Mouse (Mus musculus): Measurements from ENCODE around the gene Pagr1b. TPM values are rescaled to one million over a fixed set of nuclear protein-coding genes. Genes with fewer than 3 reads are reported as not detected.

Pagr1b gene
- total RNA-seq (2022), result not detected

DNA sequence TGATC, at the start of gene Pagr1b:
Gene Pagr1b (minus strand): TSS at position 4 of the 5 bp plus-strand sequence.
- DNase-seq (ENCODE audit: low spot score), result no peak

DNA sequence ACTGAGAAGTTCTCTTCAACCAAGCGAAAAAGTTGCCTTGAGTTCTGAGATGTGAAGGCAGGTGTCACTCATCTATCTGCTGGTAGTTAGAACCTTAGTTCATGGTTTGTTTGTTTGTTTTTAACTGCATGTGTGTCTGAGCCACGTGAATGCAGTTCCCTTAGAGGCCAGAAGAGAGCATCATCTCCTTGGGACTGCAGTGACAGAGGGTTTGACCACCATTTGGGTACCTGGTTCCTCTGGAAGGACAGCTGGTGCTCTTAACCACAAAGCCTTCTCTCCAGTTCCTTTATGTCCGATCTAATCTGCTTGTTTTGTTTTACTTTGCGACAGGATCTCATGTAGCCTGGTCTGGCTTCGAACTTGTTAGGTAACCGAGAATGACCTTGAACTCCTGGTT, 49.3 kb upstream of the Pagr1b start:
- DNase-seq (ENCODE audit: low spot score), result no peak

DNA sequence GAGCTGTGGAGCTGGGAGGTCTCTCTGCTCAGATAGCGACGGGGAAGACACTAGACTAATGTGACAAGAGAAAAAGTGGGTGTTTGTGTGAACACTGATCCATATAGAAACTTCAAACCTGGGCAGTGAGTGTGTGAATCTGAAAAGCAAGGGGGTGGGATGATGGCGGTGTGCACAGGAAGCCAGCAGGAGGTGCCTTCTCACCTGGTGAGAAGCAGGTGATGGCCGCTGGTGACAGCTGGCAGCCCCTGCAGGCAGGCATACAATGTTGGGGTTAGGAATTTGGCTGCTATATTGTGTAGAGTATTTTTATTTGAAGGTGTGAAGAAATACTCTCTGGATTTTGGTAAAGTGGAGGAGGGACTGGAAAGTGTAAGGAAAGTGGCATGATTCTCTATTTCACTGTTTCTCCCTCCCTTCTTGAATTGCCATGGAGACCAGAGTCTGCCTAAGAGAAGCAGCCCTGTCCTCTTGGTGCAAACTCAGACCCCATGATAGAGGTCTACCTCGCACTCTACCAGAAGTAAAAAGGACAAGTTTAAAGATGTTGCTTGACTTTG, 38.8 kb upstream of the Pagr1b start:
- DNase-seq (ENCODE audit: low spot score), result no peak

DNA sequence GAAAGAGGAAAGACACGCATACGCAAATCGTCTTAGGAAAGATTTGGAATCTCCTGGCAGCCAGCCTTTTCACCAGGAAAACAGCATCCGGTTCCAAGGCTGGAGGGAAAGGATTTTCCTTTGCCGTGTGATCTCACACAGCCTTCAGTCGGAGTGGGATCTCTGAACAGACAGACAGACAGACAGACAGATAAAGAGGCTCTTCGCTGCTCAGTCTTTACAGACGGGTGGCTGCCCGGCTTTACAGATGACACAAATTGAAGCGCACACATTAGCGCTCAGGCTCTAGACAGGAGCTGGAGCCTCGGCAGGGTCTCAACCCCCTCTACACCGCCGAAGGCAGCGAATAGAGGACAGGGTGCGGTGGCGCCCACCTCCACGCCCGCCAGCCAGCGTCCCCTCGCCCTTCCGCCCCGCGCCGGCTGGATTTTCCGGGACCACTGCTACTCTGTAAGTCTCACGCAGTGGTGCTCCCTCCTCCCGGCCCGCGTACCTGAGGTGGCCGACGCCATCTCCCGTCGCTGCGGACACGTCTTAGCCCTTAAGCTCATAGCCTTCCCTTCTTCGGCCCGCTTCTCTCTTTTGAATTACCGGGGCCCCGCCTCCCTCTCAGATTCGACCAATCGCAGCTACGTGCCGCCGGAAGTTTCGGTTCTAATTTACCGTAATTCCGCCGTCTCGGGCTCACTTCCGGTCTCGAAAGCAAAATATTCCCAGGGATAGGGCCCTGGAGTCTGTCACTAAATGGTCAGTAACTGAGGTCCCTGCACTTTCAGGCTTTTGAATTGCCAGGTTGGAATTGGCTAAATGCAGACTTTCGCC, 25.8 kb upstream of the Pagr1b start, which contains the start of gene Kif22:
Gene Kif22 (minus strand): TSS at position 621 of the 822 bp plus-strand sequence.
- DNase-seq (ENCODE audit: low spot score), result peak; percentile 93

DNA sequence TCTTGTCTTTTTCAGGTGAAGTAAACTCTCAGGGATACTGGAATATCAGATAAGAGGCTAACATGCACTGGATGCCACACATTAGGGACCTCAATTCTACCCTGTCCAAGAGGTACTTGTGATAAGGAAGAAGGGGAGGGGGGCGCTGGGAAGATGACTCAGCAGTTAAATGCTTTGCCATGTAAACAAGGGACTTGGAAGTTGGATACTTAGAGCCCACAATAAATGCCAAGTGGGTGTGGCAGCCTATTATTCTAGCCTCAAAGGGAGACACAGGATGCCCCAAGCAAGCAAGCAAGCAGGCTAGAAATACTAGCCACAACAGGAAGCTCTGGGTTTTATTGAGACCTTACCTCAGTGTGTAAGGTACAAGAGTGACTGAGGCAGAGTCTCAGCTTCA, 15.0 kb upstream of the Pagr1b start:
- DNase-seq (ENCODE audit: low spot score), result no peak

DNA sequence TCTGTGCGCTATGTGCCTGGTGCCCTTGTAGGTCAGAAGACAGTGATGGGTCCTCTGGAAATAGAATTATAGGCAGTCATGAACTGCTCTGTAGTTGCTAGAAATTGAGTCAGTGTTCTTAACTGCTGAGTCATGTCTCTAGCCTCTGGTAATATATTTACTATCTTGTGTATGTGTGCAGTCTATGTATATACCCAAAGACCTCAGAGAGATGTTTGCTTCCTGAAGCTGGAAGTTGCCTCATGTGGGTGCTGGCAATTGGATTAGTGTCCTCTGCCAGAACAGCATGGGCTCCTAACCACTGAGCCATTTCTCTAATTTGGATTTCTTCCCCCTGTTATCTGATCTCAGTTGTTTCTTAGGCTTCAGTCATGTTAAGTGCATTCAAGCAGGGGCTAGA, 13.9 kb upstream of the Pagr1b start:
- no peak for DNase-seq (ENCODE audit: low spot score)

DNA sequence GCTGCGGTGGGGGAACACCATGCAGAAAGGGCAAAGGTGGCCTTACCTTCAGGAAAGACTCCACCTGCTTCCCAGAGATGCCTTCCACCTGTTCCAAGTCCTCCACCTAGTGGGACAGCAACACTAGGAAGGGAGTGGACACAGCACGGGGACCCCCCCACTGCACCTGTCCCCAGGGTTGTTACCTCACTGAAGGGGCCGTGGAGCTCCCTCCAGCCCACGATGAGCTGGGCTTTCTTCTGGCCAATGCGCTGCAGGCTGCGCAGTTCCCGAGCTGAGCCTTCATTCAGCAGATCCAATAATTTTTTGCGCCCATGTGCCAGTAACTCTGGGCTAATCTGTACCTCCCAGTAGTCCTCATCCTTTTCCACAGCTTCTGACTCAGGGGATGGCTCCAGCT, 11.6 kb upstream of the Pagr1b start:
- DNase-seq (ENCODE audit: low spot score), result no peak

DNA sequence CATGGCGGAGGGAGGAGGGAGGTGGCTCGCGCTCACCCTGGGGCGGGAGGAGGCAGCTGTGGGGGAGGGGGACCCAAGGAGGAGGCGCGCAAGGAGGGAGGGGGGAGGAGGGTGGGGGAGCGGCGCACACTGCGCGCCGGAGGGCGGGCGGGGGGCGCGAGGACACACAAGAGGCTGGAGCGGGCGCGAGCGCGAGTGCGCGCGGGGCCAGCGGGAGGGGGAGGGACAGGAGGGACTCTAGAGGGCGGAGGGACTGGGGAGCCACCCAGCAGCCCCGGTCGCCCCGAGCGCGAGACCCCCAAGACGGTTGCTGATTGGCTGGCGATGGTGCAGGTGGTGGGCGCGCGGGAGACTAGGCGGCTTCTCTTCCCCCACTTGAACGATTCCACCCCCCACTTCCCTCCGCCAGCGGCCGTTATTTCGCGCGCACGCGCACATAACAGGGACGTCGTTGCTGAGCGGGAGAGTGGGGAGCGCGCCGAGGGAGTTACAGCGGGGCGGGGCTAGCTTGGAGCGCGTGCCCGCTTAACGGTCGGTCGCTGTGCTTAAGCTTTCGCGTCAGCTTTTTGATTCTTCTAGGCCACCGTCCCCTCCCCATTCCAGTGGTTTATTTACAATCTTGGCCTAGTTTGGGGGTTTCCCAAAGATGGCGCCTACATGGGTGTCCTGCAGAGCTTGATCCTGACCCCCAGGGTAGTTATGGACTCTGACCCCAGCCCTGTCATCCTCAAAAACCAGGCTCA, 10.9 kb upstream of the Pagr1b start, which contains the start of gene Maz:
Gene Maz (minus strand): TSS at position 54 of the 743 bp plus-strand sequence.
- DNase-seq (ENCODE audit: low spot score), result peak; percentile 100

DNA sequence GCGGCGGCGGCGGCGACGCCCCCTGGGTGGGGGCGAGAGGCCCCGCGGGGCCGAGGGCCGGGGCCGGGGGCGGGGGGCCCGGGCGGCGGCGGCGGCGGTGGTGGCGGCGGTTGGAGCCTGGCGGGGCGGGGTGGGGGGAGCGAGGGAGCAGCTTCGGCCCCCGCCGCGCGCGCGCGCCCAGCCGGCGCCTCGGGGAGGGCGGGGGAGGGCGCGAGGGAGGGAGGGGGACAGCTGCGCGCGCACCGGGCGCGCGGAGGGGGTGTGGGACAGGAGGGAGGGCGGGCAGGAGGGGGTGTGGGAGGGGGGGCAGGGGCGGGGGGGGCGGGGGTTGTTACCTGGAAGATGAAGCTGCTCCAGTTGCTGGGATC, 10.3 kb upstream of the Pagr1b start:
- DNase-seq (ENCODE audit: low spot score), result no peak

DNA sequence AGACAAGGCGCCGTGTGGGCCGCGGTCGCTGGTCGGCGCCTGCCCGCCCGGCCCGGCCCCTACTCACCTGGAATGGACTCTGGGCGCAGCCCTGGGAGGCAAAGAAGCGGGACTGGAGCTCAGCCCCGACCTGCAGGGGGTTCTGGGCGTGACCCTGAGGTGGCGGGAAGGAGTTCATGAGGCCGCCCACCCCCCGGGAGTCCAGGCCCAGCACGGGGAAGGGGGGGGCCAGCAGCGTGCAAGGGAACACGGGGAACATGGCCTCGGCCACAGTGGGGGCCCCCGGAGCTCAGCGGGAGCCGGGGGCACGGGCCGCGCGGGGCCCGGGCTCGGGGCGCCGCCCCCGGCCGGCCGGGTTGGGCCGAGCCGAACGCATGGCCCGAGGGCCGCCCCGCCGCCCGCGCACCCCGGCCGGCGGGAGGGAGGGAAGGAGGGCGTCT, 9.9 kb upstream of the Pagr1b start:
- no peak for DNase-seq (ENCODE audit: low spot score)

DNA sequence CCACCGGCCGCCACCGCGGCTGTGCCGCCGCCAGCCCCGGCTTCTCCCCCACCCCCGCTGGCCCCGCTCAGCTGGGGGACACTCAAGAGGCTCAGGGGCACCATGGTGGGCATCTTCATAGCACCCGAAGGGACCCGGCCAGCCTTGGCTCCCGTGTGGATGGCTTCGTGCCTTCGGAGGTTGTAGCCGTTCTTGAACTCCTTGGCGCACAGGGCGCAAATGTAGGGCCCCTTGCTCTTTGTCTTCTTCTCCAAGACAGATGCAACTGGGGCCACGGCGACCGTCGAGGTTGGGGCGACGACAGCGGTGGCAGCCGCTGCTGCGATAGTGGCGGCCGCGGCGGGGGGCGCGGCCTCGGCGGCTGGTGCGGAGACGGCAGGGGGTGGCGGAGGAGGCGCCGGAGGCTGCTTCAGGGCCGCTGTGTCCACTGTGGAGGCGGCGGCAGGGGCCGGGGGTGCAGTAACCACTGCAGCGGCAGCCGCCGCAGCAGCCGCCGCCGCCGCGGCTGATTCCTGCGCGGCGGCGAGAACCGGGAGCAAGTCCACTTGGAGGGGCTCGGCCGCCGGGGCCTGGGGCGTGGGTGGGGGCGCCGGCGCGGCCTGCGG, 9.4 kb upstream of the Pagr1b start:
- no peak for DNase-seq (ENCODE audit: low spot score)

DNA sequence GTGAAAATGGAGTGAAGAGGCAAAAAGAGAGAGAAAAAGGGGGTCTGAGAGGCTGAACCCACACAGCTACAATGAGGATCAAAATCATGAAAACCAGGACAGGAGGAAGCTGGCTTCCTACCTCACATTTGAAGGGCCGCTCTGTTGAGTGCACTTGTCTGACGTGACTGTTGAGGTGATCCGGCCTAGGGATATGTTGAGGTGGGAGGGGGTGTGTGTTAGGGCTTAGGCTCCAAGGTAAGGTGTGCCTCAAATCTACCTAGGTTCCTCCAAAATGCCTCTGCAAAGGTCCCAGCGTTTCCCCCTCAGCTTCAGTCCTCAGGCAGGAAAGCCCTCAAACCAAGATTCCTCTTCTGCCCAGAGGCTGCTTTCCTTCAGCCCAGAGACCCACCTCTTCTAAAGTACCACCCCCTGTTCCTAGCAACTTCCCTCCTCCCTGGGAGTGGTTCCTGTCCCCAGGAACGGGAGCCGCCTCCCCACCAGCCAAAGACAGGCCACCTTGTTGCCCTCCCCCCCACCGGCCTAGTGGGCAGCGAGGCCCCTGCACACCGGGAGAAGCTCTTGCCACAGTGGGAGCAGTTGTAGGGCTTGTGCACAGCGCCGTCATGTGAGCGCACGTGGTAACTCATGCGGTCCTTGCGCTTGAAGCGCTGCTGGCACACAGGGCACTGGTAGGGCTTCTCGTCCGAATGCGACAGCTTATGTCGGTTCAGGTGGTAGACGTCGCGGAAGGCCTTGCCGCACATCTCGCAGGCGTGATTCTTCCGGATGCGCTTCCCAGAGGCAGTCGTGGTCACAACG, 8.7 kb upstream of the Pagr1b start:
- peak; percentile 73 for DNase-seq (ENCODE audit: low spot score)

DNA sequence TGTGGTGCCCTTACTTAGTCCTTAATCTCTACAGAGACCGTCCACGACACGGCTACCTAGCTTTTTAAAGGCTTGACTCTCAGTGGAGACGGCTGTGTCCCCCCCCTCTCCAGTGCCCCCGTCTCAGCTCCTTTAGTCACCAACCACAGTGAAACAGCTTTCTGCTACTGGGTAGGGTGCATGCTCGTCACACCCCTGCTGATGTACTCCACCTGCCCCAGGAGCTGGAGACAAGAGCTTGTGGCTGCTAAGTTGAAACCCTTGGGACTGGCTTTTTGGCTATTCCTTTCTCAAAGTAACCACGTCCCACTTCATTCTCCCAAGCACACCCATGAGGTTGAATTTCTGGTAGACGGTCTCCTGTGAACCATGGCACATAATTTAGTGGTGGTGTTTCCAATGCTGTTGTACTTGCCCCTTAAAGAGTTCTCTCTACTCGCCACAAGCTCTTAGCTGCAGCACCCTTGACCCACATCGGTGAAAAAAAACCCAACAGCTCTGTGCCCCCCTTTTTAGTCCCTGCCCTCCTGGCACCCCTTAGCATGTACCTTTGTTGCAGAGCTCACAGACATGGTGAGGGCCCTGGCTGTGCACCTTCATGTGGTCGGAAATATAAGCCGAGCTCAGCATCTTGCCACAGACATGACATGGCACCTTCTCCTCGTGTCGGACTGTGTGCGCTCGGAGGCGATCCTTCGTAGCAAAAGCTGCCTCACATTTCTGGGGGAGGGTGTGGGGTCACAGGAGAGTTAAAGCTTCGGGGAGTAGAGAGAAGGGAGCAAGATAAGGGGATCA, 7.8 kb upstream of the Pagr1b start:
- no peak for DNase-seq (ENCODE audit: low spot score)

DNA sequence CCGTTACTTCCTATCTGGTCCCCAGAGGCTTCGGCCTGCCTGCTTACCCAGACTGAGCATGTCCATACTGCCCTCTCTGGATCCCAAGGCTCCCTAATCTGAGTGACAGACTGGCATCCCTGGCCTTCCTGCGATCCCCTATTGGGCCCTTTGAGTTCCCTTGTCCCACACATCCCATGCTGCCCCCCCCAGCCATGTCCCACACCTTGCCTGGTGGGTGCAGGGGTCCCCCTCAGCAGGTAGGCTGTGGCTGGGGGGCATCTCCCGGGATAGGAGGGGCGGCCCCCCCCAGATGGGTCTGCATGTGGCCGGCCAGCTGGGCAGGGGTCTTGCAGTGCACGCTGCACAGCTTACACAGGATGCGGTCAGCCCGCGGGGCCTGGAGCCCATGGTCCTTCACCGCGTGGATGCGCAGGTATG, 7.0 kb upstream of the Pagr1b start:
- DNase-seq (ENCODE audit: low spot score), result no peak

DNA sequence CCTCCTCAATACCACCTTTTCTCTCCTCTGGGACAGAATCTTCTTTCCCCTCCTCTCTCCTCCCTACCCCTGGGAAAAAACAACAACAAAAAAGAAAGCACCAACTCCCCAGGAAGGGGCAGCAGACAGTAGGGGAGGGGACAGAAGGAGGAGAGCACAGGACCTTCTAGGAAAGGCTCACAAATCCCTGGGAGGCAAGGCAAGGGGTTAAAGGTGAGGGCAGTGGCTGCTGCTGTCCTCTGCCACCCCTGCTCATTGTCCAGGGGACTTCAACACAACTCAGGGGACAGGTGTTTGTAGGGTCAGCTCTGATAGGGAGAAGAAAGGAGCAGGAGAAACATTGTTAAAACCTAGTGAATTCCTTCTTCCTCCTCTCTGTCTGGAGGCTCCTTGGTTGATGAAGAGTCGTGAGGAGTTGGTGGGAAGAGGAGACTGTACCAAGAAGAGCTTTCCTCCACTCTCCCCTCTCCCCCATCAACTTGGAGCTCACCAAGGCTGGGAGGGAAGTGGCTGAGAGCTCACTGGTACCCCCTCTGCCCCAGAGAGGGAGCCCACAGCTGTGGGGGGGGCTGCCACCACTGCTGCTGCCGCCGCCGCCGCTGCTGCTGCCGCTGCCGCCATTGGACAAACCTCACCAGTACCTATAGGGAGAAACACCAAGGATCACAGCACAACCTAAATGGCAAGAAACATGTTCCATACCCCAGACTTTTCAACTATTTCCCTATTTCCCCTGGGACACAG, 6.4 kb upstream of the Pagr1b start:
- DNase-seq (ENCODE audit: low spot score), result no peak

DNA sequence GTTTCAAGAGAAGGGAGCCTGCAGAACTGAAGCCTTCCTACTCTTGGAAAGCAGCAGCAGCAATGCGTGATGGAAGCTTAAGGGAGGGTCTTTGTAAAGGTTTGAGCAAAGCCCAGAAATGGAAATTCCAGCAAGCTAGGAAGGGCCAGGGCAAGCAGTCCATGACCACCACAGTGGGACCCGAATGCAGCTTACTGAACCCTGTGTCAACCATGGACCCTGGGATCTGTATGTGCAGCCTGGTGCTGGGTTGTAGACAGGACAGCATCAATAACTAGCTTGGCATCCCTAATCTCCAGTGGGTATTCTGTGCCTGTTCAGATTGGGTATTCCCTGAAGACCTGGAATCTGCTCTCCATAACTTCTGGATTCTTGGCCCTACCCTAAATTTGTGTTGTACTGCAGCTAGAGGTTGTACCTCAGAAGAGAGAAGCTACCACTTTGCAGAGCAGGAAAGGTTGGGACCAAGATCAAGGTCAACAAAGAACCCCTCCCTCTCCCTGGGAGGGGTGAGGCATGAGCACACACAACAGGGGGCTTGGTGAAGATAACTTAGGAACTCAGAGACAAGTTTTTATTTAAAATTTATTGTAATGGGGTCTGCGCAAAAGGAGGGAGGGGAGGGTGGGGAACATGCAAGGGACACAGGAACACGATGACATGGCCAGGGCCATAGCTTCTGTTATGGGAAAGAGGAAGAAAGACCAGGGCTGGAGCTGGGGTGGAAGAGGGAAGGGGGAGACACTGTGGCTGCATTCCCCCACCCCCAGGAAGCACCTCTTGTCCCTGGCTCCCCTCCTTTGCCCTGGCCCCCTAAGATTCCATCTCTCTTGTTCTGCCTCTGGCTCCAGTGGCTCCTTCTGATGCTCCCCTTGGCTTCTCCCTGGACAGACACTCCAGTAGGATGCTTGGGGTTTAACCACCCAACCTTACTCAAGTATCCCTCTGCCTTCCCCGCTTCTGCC, 5.6 kb upstream of the Pagr1b start:
- no peak for DNase-seq (ENCODE audit: low spot score)

DNA sequence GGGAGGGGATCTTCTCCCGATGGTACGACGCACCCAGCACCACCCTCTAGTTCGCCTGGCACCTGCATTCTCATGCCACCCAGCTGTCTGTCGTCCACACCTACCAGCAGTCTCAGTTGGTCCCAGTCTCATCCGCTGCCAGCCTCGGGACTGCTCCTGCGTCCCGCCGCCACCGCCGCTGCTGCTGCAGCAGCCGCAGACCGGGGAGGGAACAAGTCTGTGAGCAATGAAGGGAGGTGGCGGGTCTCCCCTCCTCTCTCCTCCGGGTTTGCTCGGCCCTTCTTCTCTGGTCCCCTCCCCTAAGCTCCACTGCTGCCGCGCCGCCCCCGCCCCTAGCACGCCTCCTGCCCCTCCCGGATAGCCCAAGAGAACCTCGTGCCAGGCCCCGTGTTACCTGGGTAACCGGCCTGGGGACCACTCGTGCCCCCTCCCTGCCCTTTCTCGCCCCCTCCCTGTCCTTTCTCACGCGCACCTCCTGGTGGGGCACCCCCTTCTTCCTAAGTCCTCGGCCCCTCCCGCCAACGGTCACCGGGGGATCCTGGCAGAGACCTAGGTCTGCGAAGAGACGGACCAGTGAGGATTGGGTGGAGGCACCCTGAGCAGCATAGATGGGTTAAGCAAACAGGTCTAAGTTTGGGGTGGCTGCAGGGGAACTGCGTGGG, 4.7 kb upstream of the Pagr1b start, which contains the start of the genes Gm42742 and Prrt2:
Gene Gm42742 (minus strand): TSS at position 197 of the 662 bp plus-strand sequence.
Gene Prrt2 (minus strand): TSS at position 311 of the 662 bp plus-strand sequence.
- no peak for DNase-seq (ENCODE audit: low spot score)

DNA sequence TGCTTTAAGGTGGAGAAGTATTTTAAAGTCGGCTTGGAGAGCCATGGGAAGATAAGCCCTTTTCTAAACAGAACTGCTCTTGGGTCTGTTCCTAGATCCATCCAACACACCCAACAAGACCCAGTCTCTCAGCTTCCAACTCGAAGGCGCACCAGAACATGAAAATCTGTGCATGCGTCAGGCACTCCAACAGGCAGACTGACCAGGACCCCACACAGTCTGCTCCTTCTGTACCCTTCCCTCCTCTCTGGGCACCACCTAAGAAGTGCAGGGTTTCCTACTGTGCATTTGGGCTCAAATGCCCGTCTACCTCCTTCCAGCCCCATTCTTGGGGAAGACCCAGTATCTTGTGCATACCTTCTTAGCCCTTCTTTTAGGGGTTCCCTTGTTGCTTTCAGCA, 4.2 kb upstream of the Pagr1b start:
- DNase-seq (ENCODE audit: low spot score), result no peak

DNA sequence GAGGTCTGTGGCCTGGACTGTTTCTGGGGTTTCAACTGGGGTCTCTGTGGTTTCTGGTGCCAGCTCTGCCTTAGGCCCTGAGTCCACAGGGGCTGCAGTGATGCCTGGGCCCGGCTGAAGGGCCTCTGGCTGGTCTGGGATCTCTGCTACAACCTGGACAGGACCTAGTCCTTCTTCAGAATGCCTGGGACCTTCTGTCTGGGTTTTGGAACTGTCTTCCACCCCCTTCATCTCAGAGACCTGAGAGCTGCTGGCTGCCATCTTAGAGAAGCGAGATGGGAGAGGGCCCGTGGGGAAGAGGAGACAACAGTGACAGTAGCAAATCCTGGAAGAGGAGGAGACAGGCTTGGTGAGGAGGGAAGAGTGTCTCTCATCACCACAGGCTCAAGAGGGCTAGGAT, 3.7 kb upstream of the Pagr1b start:
- DNase-seq (ENCODE audit: low spot score), result no peak
